Mouse (Mus musculus) left cerebral cortex, adult 18-20 months (tissue): ENCODE measurements at regions not wholly inside any gene's neighbourhood (a gene's known extent, or its start where the extent isn't known, plus 50 kb on each side); places are given as distances from the start of the nearest gene placed in this dataset.
A peak's percentile ranks its signal among the peaks of the same experiment; 100 is the strongest.

Experiments
- DNase-seq, 2 experiments: peaks; one replicate each; pipeline ENCODE4 v3.0.0; 2021 to 2022; ENCODE audit warnings: low spot score in 2 of 2, mixed read lengths in 1 of 2

- no peak for DNase-seq
Measured at GRCm38 (mm10) chr1:35860779-35861178, 207.4 kb upstream of the Hs6st1 start.

- DNase-seq, result no peak
Measured at GRCm38 (mm10) chr1:35862196-35862595, 206.0 kb upstream of the Hs6st1 start.

GRCm38 (mm10) chr1:35862661-35863060 lies 205.5 kb upstream of the Hs6st1 start:
- no peak for DNase-seq

- peak; percentile 28 to 57 for DNase-seq
Measured at GRCm38 (mm10) chr1:35864246-35864645, 204.0 kb upstream of the Hs6st1 start.

GRCm38 (mm10) chr1:35865263-35865662 lies 202.9 kb upstream of the Hs6st1 start:
- DNase-seq, result no peak

- DNase-seq, result no peak
Measured at GRCm38 (mm10) chr1:35866643-35867042, 201.6 kb upstream of the Hs6st1 start.

GRCm38 (mm10) chr1:35869381-35870143 lies 198.6 kb upstream of the Hs6st1 start:
- DNase-seq, result peak; percentile 73 to 85

GRCm38 (mm10) chr1:35870144-35870827 lies 197.9 kb upstream of the Hs6st1 start:
- no peak for DNase-seq

- no peak for DNase-seq
Measured at GRCm38 (mm10) chr1:35873038-35873437, 195.2 kb upstream of the Hs6st1 start.

- DNase-seq, result no peak
Measured at GRCm38 (mm10) chr1:35875210-35875811, 192.9 kb upstream of the Hs6st1 start.

GRCm38 (mm10) chr1:35878426-35878825 lies 189.8 kb upstream of the Hs6st1 start:
- DNase-seq, result no peak

- DNase-seq, result peak; percentile 69 to 83
Measured at GRCm38 (mm10) chr1:35879388-35880093, 188.7 kb upstream of the Hs6st1 start.

- DNase-seq, result no peak
Measured at GRCm38 (mm10) chr1:35880562-35881265, 187.5 kb upstream of the Hs6st1 start.

- DNase-seq, result no peak
Measured at GRCm38 (mm10) chr1:35881521-35881920, 186.7 kb upstream of the Hs6st1 start.

GRCm38 (mm10) chr1:35882101-35882500 lies 186.1 kb upstream of the Hs6st1 start:
- no peak for DNase-seq

GRCm38 (mm10) chr1:35889731-35890499 lies 178.3 kb upstream of the Hs6st1 start:
- DNase-seq, result no peak

- DNase-seq, result no peak
Measured at GRCm38 (mm10) chr1:35890500-35890900, 177.7 kb upstream of the Hs6st1 start.

GRCm38 (mm10) chr1:35899536-35899935 lies 168.7 kb upstream of the Hs6st1 start:
- DNase-seq, result no peak

- peak in 1 of 2 experiments; percentile 6 for DNase-seq
Measured at GRCm38 (mm10) chr1:35904001-35904547, 164.1 kb upstream of the Hs6st1 start.

- DNase-seq, result no peak
Measured at GRCm38 (mm10) chr1:35913551-35913950, 154.6 kb upstream of the Hs6st1 start.
